Mouse (Mus musculus) MEL (cell line): Measurements from ENCODE around the gene Gemin2. TPM values are rescaled to one million over a fixed set of nuclear protein-coding genes. Genes with fewer than 3 reads are reported as not detected.

Experiments
- DNase-seq: peaks from one replicate; pipeline ENCODE4 v3.0.0; 2011; ENCODE audit warnings: low read depth, low spot score
- H3K27ac ChIP-seq: 2 replicates; pipeline ENCODE4 v1.5.1; 2012; ENCODE audit warnings: low read depth, mild to moderate bottlenecking, control low read depth, low read length, moderate library complexity; ENCODE audit not compliant: control insufficient read depth
- H3K27me3 ChIP-seq, 2 experiments: fragments of 150-350 bp in 1 of 2; sonication (generic) in 1 of 2; 2 replicates each; pipeline ENCODE4 v1.6.1; 2012; ENCODE audit warnings: low read length in 2 of 2, mild to moderate bottlenecking in 2 of 2, improper control_type of control experiment in 1 of 2, moderate library complexity in 1 of 2; ENCODE audit not compliant: insufficient read depth in 2 of 2, control insufficient read depth in 1 of 2
- H3K36me3 ChIP-seq, 2 experiments: 2 replicates each; pipeline ENCODE4 v1.6.1; 2012 to 2014; ENCODE audit warnings: low read length in 2 of 2, improper control_type of control experiment in 1 of 2, inconsistent platforms in 1 of 2, mild to moderate bottlenecking in 1 of 2; ENCODE audit not compliant: insufficient read depth in 2 of 2, control insufficient read depth in 1 of 2
- H3K4me1 ChIP-seq, 2 experiments: fragments of 150-350 bp in 1 of 2; sonication (generic) in 1 of 2; 2 replicates each; pipeline ENCODE4 v1.6.1; 2012; ENCODE audit warnings: low read length in 2 of 2, improper control_type of control experiment in 1 of 2, mild to moderate bottlenecking in 1 of 2; ENCODE audit not compliant: insufficient read depth in 2 of 2, control insufficient read depth in 1 of 2
- H3K4me3 ChIP-seq, 2 experiments: fragments of 150-350 bp in 1 of 2; sonication (generic) in 1 of 2; 2 replicates each; pipeline ENCODE4 v1.5.1; 2012; ENCODE audit warnings: low read depth in 2 of 2, low read length in 2 of 2, mild to moderate bottlenecking in 2 of 2, moderate library complexity in 2 of 2, control low read depth in 1 of 2, improper control_type of control experiment in 1 of 2; ENCODE audit not compliant: control insufficient read depth in 1 of 2, insufficient read depth in 1 of 2
- H3K79me2 ChIP-seq: 2 replicates; pipeline ENCODE4 v1.6.1; 2012; ENCODE audit warnings: mild to moderate bottlenecking, low read length, moderate library complexity; ENCODE audit not compliant: control insufficient read depth, poor library complexity, insufficient read depth
- H3K9ac ChIP-seq: 2 replicates; pipeline ENCODE4 v1.6.1; 2012; ENCODE audit warnings: low read depth, mild to moderate bottlenecking, control low read depth, low read length, moderate library complexity; ENCODE audit not compliant: control insufficient read depth, poor library complexity, severe bottlenecking
- H3K9me3 ChIP-seq: fragments of 150-350 bp; sonication (generic); replicated peaks from 2 replicates; pipeline ENCODE4 v1.6.1; 2012; ENCODE audit warnings: mild to moderate bottlenecking, low read length, improper control_type of control experiment, moderate library complexity; ENCODE audit not compliant: insufficient read depth
- CHD2 ChIP-seq: IDR thresholded peaks from 2 replicates; pipeline ENCODE4 v1.6.1; 2011; ENCODE audit warnings: low read length, improper control_type of control experiment
- CTCF ChIP-seq, 3 experiments: IDR thresholded peaks in 2 of 3; conservative IDR thresholded peaks in 1 of 3; 2 replicates each; pipeline ENCODE4 v1.5.1; 2011 to 2012; ENCODE audit warnings: low read length in 3 of 3, low read depth in 2 of 3, mild to moderate bottlenecking in 2 of 3, improper control_type of control experiment in 1 of 3, inconsistent platforms in 1 of 3, mixed read lengths in 1 of 3, moderate library complexity in 1 of 3; ENCODE audit not compliant: control insufficient read depth in 1 of 3, insufficient read depth in 1 of 3, poor library complexity in 1 of 3, severe bottlenecking in 1 of 3
- ELF1 ChIP-seq: IDR thresholded peaks from 2 replicates; pipeline ENCODE4 v1.6.1; 2014; ENCODE audit warnings: low read depth, mild to moderate bottlenecking, inconsistent platforms, low read length, improper control_type of control experiment, moderate library complexity
- ETS1 ChIP-seq: IDR thresholded peaks from 2 replicates; pipeline ENCODE4 v1.6.1; 2012; ENCODE audit warnings: low read depth, mild to moderate bottlenecking, inconsistent platforms, low read length, improper control_type of control experiment, moderate library complexity
- GATA1 ChIP-seq: IDR thresholded peaks from 2 replicates; pipeline ENCODE4 v1.6.1; 2011; ENCODE audit warnings: low read depth, low read length, improper control_type of control experiment
- HCFC1 ChIP-seq: IDR thresholded peaks from 2 replicates; pipeline ENCODE4 v1.6.1; 2012; ENCODE audit warnings: low read depth, mild to moderate bottlenecking, inconsistent platforms, low read length, improper control_type of control experiment, moderate library complexity
- KAT2A ChIP-seq: conservative IDR thresholded peaks from 2 replicates; pipeline ENCODE4 v1.6.1; 2012; ENCODE audit warnings: low read depth, low read length, improper control_type of control experiment, inconsistent platforms
- MAFK ChIP-seq: IDR thresholded peaks from 2 replicates; pipeline ENCODE4 v1.6.1; 2011; ENCODE audit warnings: low read depth, mild to moderate bottlenecking, low read length, improper control_type of control experiment, borderline replicate concordance
- MAX ChIP-seq: IDR thresholded peaks from 2 replicates; pipeline ENCODE4 v1.6.1; 2011; ENCODE audit warnings: low read length, improper control_type of control experiment
- MEF2A ChIP-seq: IDR thresholded peaks from 2 replicates; pipeline ENCODE4 v1.6.1; 2014; ENCODE audit warnings: low read depth, mild to moderate bottlenecking, inconsistent platforms, low read length, improper control_type of control experiment; ENCODE audit not compliant: poor library complexity, insufficient replicate concordance, severe bottlenecking; ENCODE audit errors: extremely low read depth
- MYB ChIP-seq: IDR thresholded peaks from 2 replicates; pipeline ENCODE4 v1.6.1; 2011; ENCODE audit warnings: mild to moderate bottlenecking, low read depth, low read length, improper control_type of control experiment
- MYC ChIP-seq: IDR thresholded peaks from 2 replicates; pipeline ENCODE4 v1.6.1; 2011; ENCODE audit warnings: low read depth, mild to moderate bottlenecking, low read length, improper control_type of control experiment, moderate library complexity
- NRF1 ChIP-seq: IDR thresholded peaks from 2 replicates; pipeline ENCODE4 v1.6.1; 2014; ENCODE audit warnings: low read depth, mild to moderate bottlenecking, inconsistent platforms, low read length, improper control_type of control experiment, moderate library complexity; ENCODE audit not compliant: poor library complexity, insufficient read depth, severe bottlenecking
- POLR2A ChIP-seq, 2 experiments: IDR thresholded peaks; 2 replicates each; pipeline ENCODE4 v1.6.1; 2011 to 2012; ENCODE audit warnings: low read length in 2 of 2, mild to moderate bottlenecking in 2 of 2, control low read depth in 1 of 2, improper control_type of control experiment in 1 of 2, low read depth in 1 of 2, moderate library complexity in 1 of 2; ENCODE audit not compliant: control insufficient read depth in 1 of 2, insufficient read depth in 1 of 2, poor library complexity in 1 of 2
- POLR2AphosphoS5 ChIP-seq: IDR thresholded peaks from 2 replicates; pipeline ENCODE4 v1.6.1; 2012; ENCODE audit warnings: low read depth, borderline replicate concordance, mild to moderate bottlenecking, inconsistent platforms, low read length, moderate library complexity, mixed read lengths
- TAL1 ChIP-seq: IDR thresholded peaks from 2 replicates; pipeline ENCODE4 v1.6.1; 2012; ENCODE audit warnings: mild to moderate bottlenecking, inconsistent platforms, low read length, moderate library complexity, mixed read lengths
- TBP ChIP-seq: IDR thresholded peaks from 2 replicates; pipeline ENCODE4 v1.8.0; 2011; ENCODE audit warnings: low read depth, low read length, improper control_type of control experiment
- TCF12 ChIP-seq: IDR thresholded peaks from 2 replicates; pipeline ENCODE4 v1.6.1; 2014; ENCODE audit warnings: low read depth, mild to moderate bottlenecking, inconsistent platforms, low read length, improper control_type of control experiment, moderate library complexity
- ZKSCAN1 ChIP-seq: IDR thresholded peaks from 2 replicates; pipeline ENCODE4 v1.6.1; 2012; ENCODE audit warnings: low read depth, mild to moderate bottlenecking, inconsistent platforms, low read length, improper control_type of control experiment, moderate library complexity
- ZMIZ1 ChIP-seq: IDR thresholded peaks from 2 replicates; pipeline ENCODE4 v1.6.1; 2012; ENCODE audit warnings: low read depth, mild to moderate bottlenecking, inconsistent platforms, low read length, improper control_type of control experiment, moderate library complexity
- ZNF384 ChIP-seq: IDR thresholded peaks from 2 replicates; pipeline ENCODE4 v1.6.1; 2012; ENCODE audit warnings: low read depth, mild to moderate bottlenecking, inconsistent platforms, low read length, improper control_type of control experiment
- polyA plus RNA-seq, 2 experiments: library from polyadenylated mRNA; stranded (reverse) in 1 of 2; unstranded in 1 of 2; fragments of >175 nt in 1 of 2; fragments of >200 nt in 1 of 2; gene quantifications; 2 replicates each; pipeline versions ENCODE4 v1.2.1 to v1.2.4; 2012; ENCODE audit warnings: low replicate concordance in 2 of 2, low read depth in 1 of 2; ENCODE audit not compliant: insufficient read length in 2 of 2, insufficient read depth in 1 of 2, missing spikeins in 1 of 2
- total RNA-seq: library from RNA; depleted of rRNA; stranded (reverse); fragments of 300-350 nt; gene quantifications from 2 replicates; pipeline ENCODE4 v1.2.3, GENCODE M21; 2012

Gemin2 gene
- total and polyA plus RNA-seq, 3 experiments: 17.7 to 19.5 TPM; not detected in 1

DNA sequence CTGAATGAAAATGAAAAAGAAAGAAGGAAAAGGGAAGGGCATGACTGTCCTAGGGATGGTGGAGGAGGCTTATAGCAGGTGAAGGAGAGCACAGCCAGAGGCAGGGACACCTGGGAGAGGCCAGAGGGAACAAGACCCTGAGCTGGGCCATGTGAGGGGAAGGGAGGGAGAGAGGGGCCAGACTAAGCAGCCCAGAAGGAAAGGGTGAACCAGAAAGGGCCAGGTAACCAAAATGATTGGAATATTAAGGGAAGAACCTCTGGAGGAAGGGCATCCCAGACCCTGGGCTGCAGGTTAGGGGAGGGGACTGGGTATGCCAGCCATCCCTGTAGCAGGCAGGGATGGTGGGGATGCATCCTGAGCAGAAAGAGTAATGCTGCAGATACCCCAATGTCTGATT is 40.8 kb downstream of the Gemin2 start:
- no peaks in the 10 kb centered on the region for H3K9me3 ChIP-seq
- H3K4me3 ChIP-seq: no peak overlapping the region
- no peaks in the 10 kb centered on the region for H3K27me3 ChIP-seq
- no peak overlapping the region; the same call in 1 of the 2 replicates for H3K9ac ChIP-seq
- H3K27ac ChIP-seq: peak overlapping the region; percentile 96
- H3K79me2 ChIP-seq: peaks cover 35% of the 10 kb centered on the region
- TF ChIP-seq ETS1 (no peak), TBP (no peak), MYB (no peak), ELF1 (no peak), POLR2A (IDR thresholded peaks at IDR 0.05; ENCODE audit: control insufficient read depth in 1 of 2, insufficient read depth in 1 of 2, low read depth in 1 of 2, low read length in 2 of 2, poor library complexity in 1 of 2) (no peak), MAX (no peak), NRF1 (no peak), TAL1 (no peak), HCFC1 (no peak), MYC (no peak), KAT2A (no peak), CTCF (IDR thresholded peaks at IDR 0.05 in 2 of 3, conservative IDR thresholded peaks at IDR 0.05 in 1 of 3; ENCODE audit: control insufficient read depth in 1 of 3, insufficient read depth in 1 of 3, low read depth in 2 of 3, low read length in 3 of 3, poor library complexity in 1 of 3, severe bottlenecking in 1 of 3) (no peak), ZNF384 (no peak), POLR2AphosphoS5 (no peak), ZKSCAN1 (no peak), MAFK (no peak), TCF12 (no peak), CHD2 (no peak), ZMIZ1 (no peak)
- peaks cover 7 to 84% of the 10 kb centered on the region in 2 experiments for H3K36me3 ChIP-seq
- H3K4me1 ChIP-seq: peaks cover 47 to 62% of the 10 kb centered on the region in 2 experiments
- no peak for DNase-seq

DNA sequence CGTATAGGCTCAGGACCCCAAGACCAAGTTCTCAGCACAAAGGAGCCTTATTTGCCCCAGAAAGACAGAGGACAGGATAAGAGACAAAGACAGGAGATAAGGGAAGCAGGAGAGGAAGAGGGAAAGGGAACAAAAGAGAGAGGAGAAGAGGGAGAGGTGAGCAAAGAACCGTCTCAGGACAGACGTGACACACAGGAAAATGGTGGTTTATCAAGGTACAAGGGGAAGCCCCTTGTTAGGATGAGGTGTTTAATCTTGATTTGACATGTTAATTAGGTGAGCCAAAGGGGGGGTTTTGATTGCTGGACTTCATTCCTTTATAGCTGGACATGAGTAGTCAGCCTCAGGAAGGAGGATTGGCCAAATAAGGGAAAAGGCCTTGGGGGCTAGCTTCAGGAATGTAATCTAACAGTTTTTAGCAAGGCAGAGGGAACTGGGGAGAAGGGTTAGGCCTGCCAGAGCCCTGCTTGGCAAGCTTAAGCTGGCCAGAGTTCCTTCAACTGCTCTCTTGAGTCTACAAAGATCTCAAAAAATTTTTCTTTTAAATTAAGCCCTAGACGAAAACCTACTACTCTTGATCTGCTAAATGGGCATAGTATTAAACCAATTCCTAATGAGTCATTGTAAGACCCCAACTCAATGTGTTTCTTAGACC is 42.1 kb downstream of the Gemin2 start:
- Histone ChIP-seq H3K27ac (peak overlapping the region; percentile 96), H3K4me1 (peaks cover 35 to 63% of the 10 kb centered on the region in 2 experiments), H3K4me3 (peak overlapping the region in 1 of 2 experiments; percentile 16; a peak in 1 of 4 replicates), H3K36me3 (peaks cover 4 to 81% of the 10 kb centered on the region in 2 experiments), H3K79me2 (peaks cover 44% of the 10 kb centered on the region), H3K9me3 (no peaks in the 10 kb centered on the region)
- DNase-seq: peak; percentile 49
- TF ChIP-seq GATA1 (peak; percentile 49; the same call in 1 of the 2 replicates), POLR2A (IDR thresholded peaks at IDR 0.05; ENCODE audit: control insufficient read depth in 1 of 2, insufficient read depth in 1 of 2, low read depth in 1 of 2, low read length in 2 of 2, poor library complexity in 1 of 2) (0 out of 4 replicates have a peak, but pooled peaks of 1 of the 2 experiments have one; percentile 27), MEF2A (no peak)
- TF ChIP-seq, all 39 proteins: peak for 2
- Histone ChIP-seq H3K9ac (peak overlapping the region; percentile 56), H3K27me3 (no peaks in the 10 kb centered on the region)
